Mouse (Mus musculus) ES-E14 (cell line): ENCODE measurements at regions not wholly inside any gene's neighbourhood (a gene's known extent, or its start where the extent isn't known, plus 50 kb on each side); places are given as distances from the start of the nearest gene placed in this dataset.

Experiments
- DNase-seq: peaks from one replicate; pipeline ENCODE4 v3.0.0-alpha.2; 2013; ENCODE audit warnings: low read depth, low spot score
- H3K27ac ChIP-seq: 2 replicates; pipeline ENCODE4 v1.5.1; 2012; ENCODE audit warnings: low read depth, mild to moderate bottlenecking, low read length, moderate library complexity, mixed read lengths; ENCODE audit not compliant: poor library complexity, insufficient read depth, severe bottlenecking
- H3K36me3 ChIP-seq: 2 replicates; pipeline ENCODE4 v1.6.1; 2012; ENCODE audit warnings: mild to moderate bottlenecking, low read length, moderate library complexity, mixed read lengths; ENCODE audit not compliant: control insufficient read depth, poor library complexity, insufficient read depth, severe bottlenecking
- H3K4me1 ChIP-seq, 2 experiments: fragments of 150-350 bp in 1 of 2; sonication (generic) in 1 of 2; 2 replicates each; pipeline ENCODE4 v1.6.1; 2012; ENCODE audit warnings: low read length in 2 of 2, mild to moderate bottlenecking in 1 of 2, mixed read lengths in 1 of 2; ENCODE audit not compliant: control insufficient read depth in 2 of 2, insufficient read depth in 2 of 2, poor library complexity in 1 of 2
- H3K4me3 ChIP-seq, 2 experiments: fragments of 150-350 bp in 1 of 2; sonication (generic) in 1 of 2; 2 replicates each; pipeline ENCODE4 v1.5.1; 2012; ENCODE audit warnings: low read length in 2 of 2, low read depth in 1 of 2, mild to moderate bottlenecking in 1 of 2, mixed read lengths in 1 of 2; ENCODE audit not compliant: insufficient read depth in 1 of 2, poor library complexity in 1 of 2, severe bottlenecking in 1 of 2
- H3K9ac ChIP-seq: 2 replicates; pipeline ENCODE4 v1.6.1; 2012; ENCODE audit warnings: low read depth, mild to moderate bottlenecking, low read length, mixed read lengths; ENCODE audit not compliant: poor library complexity, insufficient read depth, severe bottlenecking
- H3K9me3 ChIP-seq: fragments of 150-350 bp; sonication (generic); 2 replicates; pipeline ENCODE4 v1.6.1; 2012; ENCODE audit warnings: low read depth, mild to moderate bottlenecking, low read length; ENCODE audit not compliant: control insufficient read depth, insufficient read depth
- CHD2 ChIP-seq: IDR thresholded peaks from 2 replicates; pipeline ENCODE4 v1.6.1; 2014; ENCODE audit warnings: mild to moderate bottlenecking, low read depth, low read length, inconsistent platforms
- HCFC1 ChIP-seq: IDR thresholded peaks from 2 replicates; pipeline ENCODE4 v1.6.1; 2012; ENCODE audit warnings: low read length, inconsistent platforms, borderline replicate concordance; ENCODE audit not compliant: insufficient read depth
- MAFK ChIP-seq: IDR thresholded peaks from 2 replicates; pipeline ENCODE4 v1.6.1; 2014; ENCODE audit warnings: mild to moderate bottlenecking, low read depth, low read length, inconsistent platforms; ENCODE audit not compliant: insufficient read depth
- ZC3H11A ChIP-seq: IDR thresholded peaks from 2 replicates; pipeline ENCODE4 v1.6.1; 2012; ENCODE audit warnings: low read depth, mild to moderate bottlenecking, inconsistent platforms, low read length, borderline replicate concordance
- ZNF384 ChIP-seq: IDR thresholded peaks from 2 replicates; pipeline ENCODE4 v1.6.1; 2012; ENCODE audit warnings: low read depth, low read length, inconsistent platforms
- in situ Hi-C, 2 experiments: fragments of 600-800 bp; cut with MboI; formaldehyde crosslinking; loops; one replicate each; pipeline ENCODE4 v1.15.1; 2025; ENCODE audit warnings: low sequenced_read_pairs in 2 of 2, inconsistent platforms in 1 of 2; ENCODE audit not compliant: unreplicated experiment in 2 of 2

DNA sequence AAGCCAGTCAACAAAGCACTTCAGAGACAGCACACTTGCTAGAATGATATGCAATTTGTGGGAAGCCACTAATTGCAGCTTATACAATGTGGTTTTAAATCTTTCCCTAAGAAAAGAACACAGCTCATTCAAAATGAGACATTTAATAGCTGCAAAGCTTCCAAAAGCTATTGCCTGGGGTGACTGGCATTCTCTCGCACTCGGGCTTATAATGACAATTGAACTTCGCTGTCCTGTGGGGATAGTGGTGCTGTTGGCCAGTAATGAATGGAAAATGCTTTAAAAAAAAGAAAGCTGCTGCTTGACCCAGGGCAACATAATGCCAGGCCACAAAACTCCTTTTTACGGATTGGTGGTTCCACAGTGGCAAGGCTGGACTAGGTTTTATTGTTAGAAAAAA is 321.0 kb upstream of the Mctp2 start:
- H3K36me3 ChIP-seq: no peaks in the 10 kb centered on the region
- no peaks in the 10 kb centered on the region for H3K9me3 ChIP-seq
- no peak overlapping the region for H3K4me3 ChIP-seq
- H3K9ac ChIP-seq: no peak overlapping the region
- TF ChIP-seq MAFK: no peak
- no peak for TF ChIP-seq ZC3H11A
- no peak for TF ChIP-seq HCFC1
- TF ChIP-seq CHD2: no peak
- TF ChIP-seq ZNF384: no peak
- no peak for DNase-seq
- in situ Hi-C loops: no loop called here
- no peaks in the 10 kb centered on the region for H3K4me1 ChIP-seq
- no peak overlapping the region for H3K27ac ChIP-seq

DNA sequence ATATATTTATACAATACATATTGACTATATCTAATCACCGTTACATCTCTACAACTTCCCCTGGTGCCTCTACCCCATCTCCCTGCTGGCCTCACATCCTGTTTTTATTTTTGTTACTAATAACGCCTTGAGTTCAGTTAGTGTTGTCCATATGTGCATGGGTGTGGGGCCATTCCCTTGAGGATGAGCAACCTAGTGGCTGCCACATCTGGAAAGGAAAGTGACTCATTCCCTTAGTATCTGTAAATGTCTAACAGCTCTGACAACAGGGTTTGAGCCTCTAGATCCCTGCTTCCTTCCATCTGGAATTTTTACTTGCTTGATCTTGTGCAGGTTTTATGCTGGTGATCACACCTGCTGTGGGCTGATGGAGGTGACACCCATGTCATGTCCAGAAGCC is 333.2 kb upstream of the Mctp2 start:
- H3K4me3 ChIP-seq: no peak overlapping the region
- no peak for TF ChIP-seq CHD2
- TF ChIP-seq HCFC1: no peak
- TF ChIP-seq ZC3H11A: no peak
- TF ChIP-seq ZNF384: no peak
- no peak for TF ChIP-seq MAFK
- H3K9me3 ChIP-seq: no peaks in the 10 kb centered on the region
- H3K36me3 ChIP-seq: no peaks in the 10 kb centered on the region
- no peak for DNase-seq
- no peaks in the 10 kb centered on the region for H3K4me1 ChIP-seq
- no peak overlapping the region for H3K9ac ChIP-seq
- H3K27ac ChIP-seq: no peak overlapping the region
- in situ Hi-C loops: no loop called here

DNA sequence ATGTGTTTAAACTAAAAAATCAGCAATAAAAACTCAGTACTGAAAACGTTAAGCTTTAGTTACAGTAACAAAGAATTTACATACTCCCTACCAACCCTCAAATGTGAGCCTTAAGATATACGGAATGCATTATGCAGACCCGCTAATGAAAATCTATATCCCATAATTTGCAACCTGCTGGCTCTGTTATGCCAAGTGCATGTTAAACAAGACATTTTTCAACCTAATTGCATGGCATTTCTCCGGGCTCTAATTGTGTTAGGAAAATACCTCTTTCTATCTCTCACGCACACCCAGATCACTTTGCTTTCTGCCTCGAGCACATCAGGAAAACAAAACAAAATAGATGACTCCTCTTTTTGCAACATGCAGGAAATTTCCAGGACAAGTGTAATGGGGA is 368.6 kb upstream of the Mctp2 start:
- TF ChIP-seq ZNF384 (no peak), MAFK (no peak)
- no peak overlapping the region for H3K27ac ChIP-seq
- no peaks in the 10 kb centered on the region for H3K36me3 ChIP-seq
- H3K4me1 ChIP-seq: no peaks in the 10 kb centered on the region
- in situ Hi-C loops: no loop called here
- H3K9ac ChIP-seq: no peak overlapping the region
- H3K4me3 ChIP-seq: no peak overlapping the region
- no peaks in the 10 kb centered on the region for H3K9me3 ChIP-seq
- no peak for DNase-seq

DNA sequence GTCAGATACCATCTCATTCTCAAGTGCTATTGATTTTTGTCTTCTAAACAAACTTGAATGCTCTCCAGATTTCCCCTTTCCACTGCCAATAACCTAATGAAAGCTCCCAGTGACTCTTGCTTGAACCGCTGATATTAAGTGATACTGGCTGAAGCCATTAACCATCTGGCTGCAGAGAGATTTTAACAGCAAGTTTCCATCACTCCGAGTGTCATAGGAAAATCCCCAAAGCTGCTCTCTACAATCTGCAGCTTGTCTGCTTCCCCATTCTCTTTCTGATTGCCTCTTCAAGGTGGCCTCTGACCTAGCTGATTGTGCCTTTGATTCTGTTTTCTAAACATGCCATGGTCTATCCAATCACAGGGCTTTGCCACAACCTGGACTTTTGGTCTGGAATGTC is 379.4 kb upstream of the Mctp2 start:
- DNase-seq: no peak

DNA sequence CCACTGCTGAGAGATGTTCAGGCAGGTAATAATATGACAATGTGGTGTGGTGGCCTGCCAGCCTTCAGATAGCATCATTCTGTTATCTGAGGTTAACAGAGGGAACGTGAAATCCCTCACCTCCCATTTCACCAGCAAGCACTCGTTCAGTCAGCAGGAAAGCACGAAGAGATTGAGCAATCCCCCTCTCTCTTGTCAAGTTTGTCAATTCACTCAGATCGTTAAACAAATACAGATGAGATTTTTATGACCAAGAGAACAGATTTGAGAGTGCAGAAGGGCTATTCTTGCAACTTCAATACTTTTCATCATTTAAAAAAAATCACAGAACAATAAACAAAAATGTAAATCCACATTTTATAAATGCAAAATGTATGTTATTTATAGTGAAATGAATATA is 380.9 kb upstream of the Mctp2 start:
- H3K9me3 ChIP-seq: no peaks in the 10 kb centered on the region
- no peak for TF ChIP-seq MAFK
- no peak for TF ChIP-seq CHD2
- no peak for TF ChIP-seq ZNF384
- no peak for TF ChIP-seq HCFC1
- no peak for TF ChIP-seq ZC3H11A
- no peak overlapping the region for H3K4me3 ChIP-seq
- DNase-seq: no peak
- no peaks in the 10 kb centered on the region for H3K36me3 ChIP-seq
- in situ Hi-C loops: no loop called here
- H3K27ac ChIP-seq: no peak overlapping the region
- H3K4me1 ChIP-seq: no peaks in the 10 kb centered on the region
- no peak overlapping the region for H3K9ac ChIP-seq

More for the DNA sequence above, 379.4 kb upstream of the Mctp2 start:
- no peak overlapping the region for H3K4me3 ChIP-seq
- no peaks in the 10 kb centered on the region for H3K9me3 ChIP-seq
- no peak overlapping the region for H3K27ac ChIP-seq
- TF ChIP-seq HCFC1 (no peak), CHD2 (no peak)
- no peak overlapping the region for H3K9ac ChIP-seq
- in situ Hi-C loops: no loop called here
- no peaks in the 10 kb centered on the region for H3K36me3 ChIP-seq
- no peaks in the 10 kb centered on the region for H3K4me1 ChIP-seq
